Mouse (Mus musculus): Measurements from ENCODE around the gene Parp1.

The Parp1 gene

DNA sequence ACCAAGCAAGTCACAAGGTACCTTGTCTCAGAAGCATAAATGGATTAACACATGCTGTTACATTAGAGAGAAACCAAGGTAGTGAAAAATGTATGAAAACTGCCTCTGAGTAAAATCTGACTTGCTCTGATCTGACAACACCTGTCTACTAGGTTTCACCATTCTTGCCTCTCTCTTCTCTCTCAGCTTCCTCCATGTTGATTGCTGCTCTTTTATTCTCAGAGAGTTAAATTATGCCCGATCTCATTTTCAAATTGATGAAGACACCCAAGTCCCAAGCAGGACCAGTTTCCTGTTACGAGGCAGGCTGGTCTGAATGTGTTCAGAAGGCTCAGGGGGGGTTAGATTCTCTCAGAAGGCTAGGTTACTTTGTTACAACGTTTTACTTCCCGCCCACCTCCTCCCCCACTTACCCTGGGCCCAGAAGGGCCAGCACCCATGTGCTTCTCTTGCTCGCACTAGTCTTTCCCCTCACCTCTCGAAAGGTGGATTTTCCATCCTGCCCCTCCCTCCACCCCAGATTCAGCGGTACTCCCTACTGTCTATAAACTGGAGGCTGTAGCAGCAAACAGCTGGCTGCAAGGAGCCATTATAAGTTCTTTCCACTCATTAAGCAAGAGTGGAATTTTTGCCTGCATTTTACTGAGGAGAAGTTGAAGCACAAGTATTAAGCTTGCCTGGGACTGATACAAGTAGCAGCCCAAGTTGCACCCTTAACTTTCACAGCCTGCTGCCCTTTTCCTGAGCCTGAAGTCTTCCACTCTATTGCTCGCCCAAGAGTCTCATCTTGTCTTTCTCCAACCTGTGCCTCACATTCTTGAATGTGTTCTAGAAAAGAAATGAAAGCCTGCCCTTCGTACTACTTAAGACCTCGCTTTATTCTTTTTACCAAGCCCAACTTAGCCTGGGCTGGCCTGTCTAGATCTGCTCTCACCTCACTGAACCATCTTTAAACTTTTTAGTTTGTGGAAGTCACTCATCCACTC lies 71.0 kb downstream of the Parp1 start:
- DNase-seq: peak in 1 of 2 experiments; percentile 14

DNA sequence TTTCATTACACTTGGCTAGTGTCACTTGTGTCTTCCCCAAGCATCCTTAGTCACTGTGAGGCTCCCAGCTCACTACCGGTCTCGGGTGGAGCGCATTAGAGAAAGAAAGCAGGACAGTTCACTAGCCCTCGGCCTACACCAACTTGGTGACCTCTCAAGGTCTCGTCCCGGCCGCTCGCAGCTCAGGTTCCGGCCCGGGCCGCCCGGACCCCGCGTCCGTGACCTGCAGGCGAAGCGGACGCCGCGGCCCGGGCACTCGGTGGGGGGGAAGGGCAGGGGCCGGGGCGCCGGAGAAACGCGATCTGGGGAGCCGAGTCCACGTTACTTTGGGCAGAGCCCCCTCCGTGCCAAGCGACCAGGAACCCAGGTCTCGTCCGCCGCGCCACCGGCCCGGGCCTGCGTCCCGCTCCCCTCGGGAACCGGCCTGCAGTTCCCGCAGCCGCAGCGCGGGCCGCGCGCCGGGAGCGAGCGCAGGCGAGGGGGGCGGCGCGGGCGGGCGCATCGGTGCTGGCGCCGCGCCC lies 71.9 kb downstream of the Parp1 start:
- DNase-seq: peak; percentile 60 to 74

DNA sequence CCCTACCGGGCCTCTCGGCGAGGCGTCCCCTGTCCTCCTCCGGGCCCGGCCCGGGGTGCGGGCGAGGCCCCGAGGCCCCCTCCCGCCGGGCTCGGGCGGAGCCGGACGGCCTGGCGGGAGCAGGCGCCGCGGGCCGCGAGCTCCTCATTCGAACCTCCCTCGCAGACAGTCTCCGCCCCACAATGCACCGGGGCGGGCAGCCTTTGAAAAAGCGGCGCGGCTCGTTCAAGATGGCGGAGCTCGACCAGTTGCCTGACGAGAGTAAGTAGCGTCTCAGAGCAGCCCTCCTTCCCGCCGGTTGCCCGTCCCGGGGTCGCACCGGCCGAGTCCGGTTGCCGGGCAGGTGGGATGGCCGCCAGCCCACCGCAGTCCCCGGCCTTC lies 72.4 kb downstream of the Parp1 start, which contains the start of gene Lin9:
Lin9 (plus strand) TSS at position 14 of the 381 bp plus-strand sequence.
- DNase-seq: peak; percentile 95 to 96

DNA sequence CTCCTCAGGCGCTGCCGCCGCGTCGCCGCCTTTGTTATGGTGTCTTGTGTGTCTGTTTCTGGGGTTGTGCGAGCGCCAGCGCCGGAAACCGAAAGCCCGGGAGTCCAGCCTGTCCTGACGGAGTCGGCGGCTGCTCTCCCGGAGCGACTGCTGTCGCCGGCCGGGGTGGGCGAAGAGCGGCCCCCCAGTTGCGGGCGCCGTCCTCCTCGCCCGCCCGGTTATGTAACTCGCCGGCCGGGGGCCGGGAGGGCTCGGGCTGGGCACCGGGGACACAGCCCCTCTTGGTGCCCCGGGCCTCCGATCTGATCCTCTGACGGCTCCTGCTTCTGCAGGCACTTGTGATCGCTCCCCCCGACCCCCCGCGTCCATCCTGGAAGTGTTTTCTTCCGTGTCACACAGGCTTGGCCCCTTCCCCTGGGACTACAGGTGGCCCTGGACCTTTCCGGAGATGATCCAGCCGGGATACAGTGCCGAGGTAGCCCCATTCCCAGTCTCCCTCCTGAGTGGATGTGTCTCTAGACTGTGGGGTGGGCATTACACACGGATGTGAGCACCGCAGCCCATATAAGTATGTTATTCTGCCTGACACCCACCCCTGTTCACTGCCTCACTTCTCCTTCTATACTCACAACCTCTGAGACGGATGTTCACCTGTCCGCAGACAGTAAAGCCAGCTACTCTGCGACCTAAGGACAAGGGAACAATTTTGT lies 72.9 kb downstream of the Parp1 start:
- DNase-seq: peak; percentile 57 to 67

DNA sequence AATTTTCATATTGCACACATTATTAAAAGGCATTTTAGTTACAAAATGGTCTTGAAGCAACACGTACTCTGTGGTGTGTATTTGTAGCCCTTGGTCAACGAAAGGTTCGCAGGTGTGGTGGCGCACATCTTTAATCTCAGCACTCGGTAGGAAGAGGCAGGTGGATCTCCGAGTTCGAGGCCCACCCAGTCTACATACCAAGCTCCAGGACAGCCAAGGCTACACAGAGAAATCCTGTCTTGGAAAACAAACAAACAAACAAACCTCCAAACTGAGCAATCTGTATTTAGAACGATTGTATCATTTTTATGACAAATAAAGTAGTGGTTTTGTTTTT lies 73.5 kb downstream of the Parp1 start:
- no peak for DNase-seq

All from kidney, postnatal 4 days (tissue).